Mouse (Mus musculus) stomach, embryonic 16.5 days (tissue): ENCODE measurements around the gene Gria4. TPM values are rescaled to one million over a fixed set of nuclear protein-coding genes. Genes with fewer than 3 reads are reported as not detected.

Experiments used
- ATAC-seq: fragments of 200-750 bp; cut with Nextera tagmentation; 2 replicates; pipeline ENCODE4 v1.8.0; 2017; ENCODE audit warnings: moderate number of reproducible peaks, moderate TSS enrichment; ENCODE audit not compliant: insufficient read depth, low FRiP score
- H3K27ac ChIP-seq: fragments of 300-500 bp; sonication (generic); 2 replicates; pipeline ENCODE4 v1.5.1; 2014; ENCODE audit warnings: low read length
- H3K27me3 ChIP-seq: fragments of 300-500 bp; sonication (generic); 2 replicates; pipeline ENCODE4 v1.6.1; 2014; ENCODE audit warnings: low read length, control low read depth, mixed read lengths; ENCODE audit not compliant: control insufficient read depth, insufficient read depth
- H3K36me3 ChIP-seq: fragments of 300-500 bp; sonication (generic); 2 replicates; pipeline ENCODE4 v1.6.1; 2014; ENCODE audit warnings: low read length; ENCODE audit not compliant: control insufficient read depth, insufficient read depth
- H3K4me1 ChIP-seq: fragments of 300-500 bp; sonication (generic); 2 replicates; pipeline ENCODE4 v1.6.1; 2014; ENCODE audit warnings: low read length, control low read depth, mixed read lengths; ENCODE audit not compliant: control insufficient read depth, insufficient read depth
- H3K4me2 ChIP-seq: fragments of 300-500 bp; sonication (generic); 2 replicates; pipeline ENCODE4 v1.6.1; 2014; ENCODE audit warnings: low read depth, low read length, mixed read lengths
- H3K4me3 ChIP-seq: fragments of 300-500 bp; sonication (generic); replicated peaks from 2 replicates; pipeline ENCODE4 v1.5.1; 2014; ENCODE audit warnings: mild to moderate bottlenecking, low read length
- H3K9ac ChIP-seq: fragments of 300-500 bp; sonication (generic); 2 replicates; pipeline ENCODE4 v1.6.1; 2014; ENCODE audit warnings: low read length
- H3K9me3 ChIP-seq: fragments of 300-500 bp; sonication (generic); replicated peaks from 2 replicates; pipeline ENCODE4 v1.6.1; 2016; ENCODE audit warnings: low read length, control low read depth; ENCODE audit not compliant: control insufficient read depth
- WGBS: fragments of 180-500 bp; shearing (Covaris S2); extraction: QIAGEN DNeasy Blood & Tissue Kit; methylation state at CpG from one replicate; pipeline ENCODE4 v1.1.7; 2014; 5-methylcytosine and 5-hydroxymethylcytosine counted together
- polyA plus RNA-seq: library from polyadenylated mRNA; unstranded; fragments of >200 nt; fragmentation: Nextera tagmentation; extraction: Ambion mirVana; gene quantifications from 2 replicates; pipeline ENCODE4 v1.2.1, GENCODE M21; 2015

Gene Gria4
- polyA plus RNA-seq, 1 experiment from 2014 or later = 5.0 TPM

GRCm38 (mm10) chr9:4712367-4712766 is 83.7 kb downstream of the Gria4 start:
- no peaks in the 10 kb centered on the region for H3K36me3 ChIP-seq
- no peaks in the 10 kb centered on the region for H3K9me3 ChIP-seq
- ATAC-seq = no peak
- no peaks in the 10 kb centered on the region for H3K27me3 ChIP-seq
- no peaks in the 10 kb centered on the region for H3K4me1 ChIP-seq
- H3K27ac ChIP-seq = no peak overlapping the region
- no peak overlapping the region for H3K4me2 ChIP-seq
- H3K9ac ChIP-seq = no peak overlapping the region
- H3K4me3 ChIP-seq = no peak overlapping the region

DNA sequence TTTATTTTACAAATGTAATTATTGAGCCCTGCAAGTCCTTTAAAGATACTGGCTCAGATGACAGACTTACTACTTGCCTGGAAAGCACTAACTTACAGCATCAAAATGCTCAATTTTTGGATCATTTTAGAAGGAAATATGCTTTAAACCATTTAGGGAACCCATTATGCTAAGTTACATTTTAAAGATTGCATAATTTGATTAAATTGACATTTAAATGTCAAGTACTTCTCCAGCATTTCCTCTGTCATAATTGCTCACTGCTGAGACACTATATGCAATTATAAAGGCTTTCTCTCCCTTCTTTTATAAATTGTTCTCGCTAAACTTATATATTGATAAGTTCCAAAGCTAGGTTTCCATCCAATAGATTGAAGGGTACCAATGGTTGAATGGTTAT is 108.9 kb downstream of the Gria4 start:
- no peak for ATAC-seq
- Histone ChIP-seq H3K9me3 (no peaks in the 10 kb centered on the region), H3K4me1 (no peaks in the 10 kb centered on the region), H3K36me3 (no peaks in the 10 kb centered on the region), H3K4me2 (no peak overlapping the region), H3K27ac (no peak overlapping the region), H3K27me3 (no peaks in the 10 kb centered on the region), H3K9ac (no peak overlapping the region), H3K4me3 (no peak overlapping the region)
- 78% methylated on average over 1 of the region's 1 CpGs for WGBS

GRCm38 (mm10) chr9:4680244-4680643 is 115.8 kb downstream of the Gria4 start:
- H3K4me1 ChIP-seq = no peaks in the 10 kb centered on the region
- 73% methylated on average over 2 of the region's 2 CpGs for WGBS
- ATAC-seq = no peak

GRCm38 (mm10) chr9:4679099-4679498 is 116.9 kb downstream of the Gria4 start:
- no peak overlapping the region for H3K9ac ChIP-seq
- no peak overlapping the region for H3K4me2 ChIP-seq
- ATAC-seq = no peak

More at GRCm38 (mm10) chr9:4680244-4680643, 115.8 kb downstream of the Gria4 start:
- Histone ChIP-seq H3K9ac (no peak overlapping the region), H3K27ac (no peak overlapping the region), H3K36me3 (no peaks in the 10 kb centered on the region), H3K27me3 (no peaks in the 10 kb centered on the region), H3K4me3 (no peak overlapping the region), H3K9me3 (no peaks in the 10 kb centered on the region), H3K4me2 (no peak overlapping the region)

DNA sequence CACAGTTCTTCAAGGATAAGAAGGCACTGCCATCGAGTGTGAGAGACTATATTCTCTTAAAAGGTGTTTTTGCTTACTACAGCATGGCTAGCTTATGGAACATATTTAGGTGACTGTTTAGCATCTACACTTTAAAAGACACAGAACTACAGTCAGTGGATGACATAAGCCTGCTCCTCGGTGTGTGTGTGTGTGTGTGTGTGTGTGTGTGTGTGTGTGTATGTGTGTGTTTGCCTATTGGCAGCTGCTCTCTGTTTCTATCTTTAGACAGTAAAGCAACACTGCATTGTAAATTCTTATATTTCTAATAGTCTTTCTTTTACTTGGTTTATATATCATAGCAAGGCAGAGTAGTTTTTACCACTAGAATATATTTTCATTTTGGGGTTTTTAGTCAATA is 130.3 kb downstream of the Gria4 start:
- Histone ChIP-seq H3K36me3 (no peaks in the 10 kb centered on the region), H3K4me1 (no peaks in the 10 kb centered on the region), H3K9me3 (no peaks in the 10 kb centered on the region), H3K9ac (no peak overlapping the region), H3K4me3 (no peak overlapping the region), H3K27ac (no peak overlapping the region), H3K27me3 (no peaks in the 10 kb centered on the region), H3K4me2 (no peak overlapping the region)
- 54% methylated on average over 2 of the region's 2 CpGs for WGBS
- ATAC-seq = no peak

More at GRCm38 (mm10) chr9:4679099-4679498, 116.9 kb downstream of the Gria4 start:
- no peaks in the 10 kb centered on the region for H3K9me3 ChIP-seq
- no peaks in the 10 kb centered on the region for H3K36me3 ChIP-seq
- H3K27me3 ChIP-seq = no peaks in the 10 kb centered on the region
- H3K4me1 ChIP-seq = no peaks in the 10 kb centered on the region
- 83% methylated on average over 1 of the region's 1 CpGs for WGBS
- no peak overlapping the region for H3K27ac ChIP-seq
- no peak overlapping the region for H3K4me3 ChIP-seq

GRCm38 (mm10) chr9:4662421-4662820 is 133.6 kb downstream of the Gria4 start:
- H3K9me3 ChIP-seq = no peaks in the 10 kb centered on the region
- H3K4me3 ChIP-seq = no peak overlapping the region
- no peak overlapping the region for H3K27ac ChIP-seq
- no peak overlapping the region for H3K9ac ChIP-seq
- no peaks in the 10 kb centered on the region for H3K27me3 ChIP-seq
- 50% methylated on average over 1 of the region's 1 CpGs for WGBS
- H3K4me2 ChIP-seq = no peak overlapping the region
- ATAC-seq = no peak
- H3K36me3 ChIP-seq = no peaks in the 10 kb centered on the region
- H3K4me1 ChIP-seq = no peaks in the 10 kb centered on the region

GRCm38 (mm10) chr9:4658951-4659350 is 137.1 kb downstream of the Gria4 start:
- no peak overlapping the region for H3K4me2 ChIP-seq
- no peak for ATAC-seq
- no peak overlapping the region for H3K9ac ChIP-seq
- H3K4me3 ChIP-seq = no peak overlapping the region
- no peaks in the 10 kb centered on the region for H3K4me1 ChIP-seq
- H3K9me3 ChIP-seq = no peaks in the 10 kb centered on the region
- no peaks in the 10 kb centered on the region for H3K36me3 ChIP-seq
- no peaks in the 10 kb centered on the region for H3K27me3 ChIP-seq
- H3K27ac ChIP-seq = no peak overlapping the region

GRCm38 (mm10) chr9:4654333-4654732 is 141.7 kb downstream of the Gria4 start:
- no peak overlapping the region for H3K4me3 ChIP-seq
- 75% methylated on average over 1 of the region's 1 CpGs for WGBS
- no peaks in the 10 kb centered on the region for H3K36me3 ChIP-seq
- H3K4me1 ChIP-seq = no peaks in the 10 kb centered on the region
- no peak overlapping the region for H3K4me2 ChIP-seq
- no peak overlapping the region for H3K9ac ChIP-seq
- H3K27ac ChIP-seq = no peak overlapping the region
- no peaks in the 10 kb centered on the region for H3K27me3 ChIP-seq
- H3K9me3 ChIP-seq = no peaks in the 10 kb centered on the region
- ATAC-seq = no peak

- Histone ChIP-seq H3K4me1 (no peaks in the 10 kb centered on the region), H3K9me3 (no peaks in the 10 kb centered on the region), H3K4me2 (no peak overlapping the region), H3K27me3 (no peaks in the 10 kb centered on the region), H3K27ac (no peak overlapping the region), H3K36me3 (no peaks in the 10 kb centered on the region), H3K9ac (no peak overlapping the region), H3K4me3 (no peak overlapping the region)
- ATAC-seq = no peak
- 59% methylated on average over 2 of the region's 2 CpGs for WGBS
Measured at GRCm38 (mm10) chr9:4639192-4639900, 156.7 kb downstream of the Gria4 start.
